Mouse (Mus musculus): Measurements from ENCODE around the gene Epn2. TPM values are rescaled to one million over a fixed set of nuclear protein-coding genes. Genes with fewer than 3 reads are reported as not detected.

The Epn2 gene
- polyA plus RNA-seq, 1 experiment from 2014 or later, result 17.8 TPM

GRCm38 (mm10) chr11:61615686-61616522 is 36.4 kb upstream of the Epn2 start:
- Histone ChIP-seq H3K4me3 (ENCODE audit: low read depth, low read length) (no peak overlapping the region; the same call in 1 of the 2 replicates), H3K27ac (replicated peaks) (peak overlapping the region; percentile 82), H3K27me3 (ENCODE audit: control insufficient read depth, insufficient read depth, low read length) (no peaks in the 10 kb centered on the region), H3K36me3 (ENCODE audit: control insufficient read depth, insufficient read depth, low read length) (no peaks in the 10 kb centered on the region), H3K9me3 (ENCODE audit: control insufficient read depth, low read length) (no peaks in the 10 kb centered on the region), H3K4me1 (replicated peaks; ENCODE audit: control insufficient read depth, insufficient read depth) (no peaks in the 10 kb centered on the region), H3K4me2 (replicated peaks; ENCODE audit: low read depth) (peak overlapping the region; percentile 37; the same call in 1 of the 2 replicates), H3K9ac (ENCODE audit: low read length) (peak overlapping the region; percentile 13; the same call in 1 of the 2 replicates)
- 14% methylated on average over 20 of the region's 22 CpGs for WGBS
- TF ChIP-seq EP300 (optimal IDR thresholded peaks at IDR 0.05) (no peak), CTCF (IDR thresholded peaks at IDR 0.05; ENCODE audit: low read depth) (no peak)
- no peak for DNase-seq (ENCODE audit: low spot score)
- peak; percentile 21; the same call in 1 of the 2 replicates for ATAC-seq (ENCODE audit: low FRiP score, low TSS enrichment)

- 59% methylated on average over 5 of the region's 5 CpGs for WGBS
- TF ChIP-seq EP300 (optimal IDR thresholded peaks at IDR 0.05), result no peak
- Histone ChIP-seq H3K27me3 (ENCODE audit: control insufficient read depth, insufficient read depth, low read length) (no peaks in the 10 kb centered on the region), H3K9me3 (ENCODE audit: control insufficient read depth, low read length) (no peaks in the 10 kb centered on the region), H3K9ac (ENCODE audit: low read length) (no peak overlapping the region), H3K36me3 (ENCODE audit: control insufficient read depth, insufficient read depth, low read length) (no peaks in the 10 kb centered on the region), H3K4me3 (ENCODE audit: low read depth, low read length) (no peak overlapping the region), H3K27ac (replicated peaks) (no peak overlapping the region), H3K4me1 (replicated peaks; ENCODE audit: control insufficient read depth, insufficient read depth) (no peaks in the 10 kb centered on the region), H3K4me2 (replicated peaks; ENCODE audit: low read depth) (no peak overlapping the region)
- ATAC-seq (ENCODE audit: low FRiP score, low TSS enrichment) (no peak), DNase-seq (ENCODE audit: low spot score) (no peak)
Measured at GRCm38 (mm10) chr11:61614401-61614800, 34.9 kb upstream of the Epn2 start.

GRCm38 (mm10) chr11:61612116-61612635 is 32.7 kb upstream of the Epn2 start:
- no peak for DNase-seq (ENCODE audit: low spot score)
- H3K4me3 ChIP-seq (ENCODE audit: low read depth, low read length), result no peak overlapping the region
- H3K9me3 ChIP-seq (ENCODE audit: control insufficient read depth, low read length), result no peaks in the 10 kb centered on the region
- 23% methylated on average over 4 of the region's 4 CpGs for WGBS
- no peak overlapping the region for H3K27ac ChIP-seq (replicated peaks)
- no peak for ATAC-seq (ENCODE audit: low FRiP score, low TSS enrichment)
- H3K9ac ChIP-seq (ENCODE audit: low read length), result no peak overlapping the region
- no peak for TF ChIP-seq CTCF (IDR thresholded peaks at IDR 0.05; ENCODE audit: low read depth)
- no peak for TF ChIP-seq EP300 (optimal IDR thresholded peaks at IDR 0.05)
- H3K27me3 ChIP-seq (ENCODE audit: control insufficient read depth, insufficient read depth, low read length), result no peaks in the 10 kb centered on the region
- no peaks in the 10 kb centered on the region for H3K4me1 ChIP-seq (replicated peaks; ENCODE audit: control insufficient read depth, insufficient read depth)
- H3K4me2 ChIP-seq (replicated peaks; ENCODE audit: low read depth), result no peak overlapping the region
- no peaks in the 10 kb centered on the region for H3K36me3 ChIP-seq (ENCODE audit: control insufficient read depth, insufficient read depth, low read length)

GRCm38 (mm10) chr11:61611197-61611596 is 31.7 kb upstream of the Epn2 start:
- no peak overlapping the region for H3K4me3 ChIP-seq (ENCODE audit: low read depth, low read length)
- no peaks in the 10 kb centered on the region for H3K4me1 ChIP-seq (replicated peaks; ENCODE audit: control insufficient read depth, insufficient read depth)
- TF ChIP-seq EP300 (optimal IDR thresholded peaks at IDR 0.05) (no peak), CTCF (IDR thresholded peaks at IDR 0.05; ENCODE audit: low read depth) (no peak)
- 73% methylated on average over 3 of the region's 3 CpGs for WGBS
- H3K9ac ChIP-seq (ENCODE audit: low read length), result no peak overlapping the region
- no peaks in the 10 kb centered on the region for H3K36me3 ChIP-seq (ENCODE audit: control insufficient read depth, insufficient read depth, low read length)
- no peaks in the 10 kb centered on the region for H3K9me3 ChIP-seq (ENCODE audit: control insufficient read depth, low read length)
- no peak overlapping the region for H3K27ac ChIP-seq (replicated peaks)
- no peaks in the 10 kb centered on the region for H3K27me3 ChIP-seq (ENCODE audit: control insufficient read depth, insufficient read depth, low read length)
- H3K4me2 ChIP-seq (replicated peaks; ENCODE audit: low read depth), result no peak overlapping the region
- no peak for ATAC-seq (ENCODE audit: low FRiP score, low TSS enrichment)
- DNase-seq (ENCODE audit: low spot score), result no peak

GRCm38 (mm10) chr11:61608072-61608471 is 28.6 kb upstream of the Epn2 start:
- Histone ChIP-seq H3K4me3 (ENCODE audit: low read depth, low read length) (no peak overlapping the region), H3K27me3 (ENCODE audit: control insufficient read depth, insufficient read depth, low read length) (no peaks in the 10 kb centered on the region), H3K4me1 (replicated peaks; ENCODE audit: control insufficient read depth, insufficient read depth) (no peaks in the 10 kb centered on the region), H3K27ac (replicated peaks) (no peak overlapping the region), H3K9ac (ENCODE audit: low read length) (no peak overlapping the region), H3K4me2 (replicated peaks; ENCODE audit: low read depth) (no peak overlapping the region), H3K36me3 (ENCODE audit: control insufficient read depth, insufficient read depth, low read length) (no peaks in the 10 kb centered on the region), H3K9me3 (ENCODE audit: control insufficient read depth, low read length) (no peaks in the 10 kb centered on the region)
- no peak for TF ChIP-seq CTCF (IDR thresholded peaks at IDR 0.05; ENCODE audit: low read depth)
- TF ChIP-seq EP300 (optimal IDR thresholded peaks at IDR 0.05), result no peak
- WGBS, result 46% methylated on average over 4 of the region's 4 CpGs
- DNase-seq (ENCODE audit: low spot score) (no peak), ATAC-seq (ENCODE audit: low FRiP score, low TSS enrichment) (peak; percentile 56; the same call in 1 of the 2 replicates)

- DNase-seq (ENCODE audit: low spot score) (no peak), ATAC-seq (ENCODE audit: low FRiP score, low TSS enrichment) (no peak)
- no peak overlapping the region for H3K4me2 ChIP-seq (replicated peaks; ENCODE audit: low read depth)
- H3K9ac ChIP-seq (ENCODE audit: low read length), result no peak overlapping the region
- no peaks in the 10 kb centered on the region for H3K36me3 ChIP-seq (ENCODE audit: control insufficient read depth, insufficient read depth, low read length)
- H3K27ac ChIP-seq (replicated peaks), result no peak overlapping the region
- WGBS, result 90% methylated on average over 7 of the region's 7 CpGs
- H3K9me3 ChIP-seq (ENCODE audit: control insufficient read depth, low read length), result no peaks in the 10 kb centered on the region
- TF ChIP-seq EP300 (optimal IDR thresholded peaks at IDR 0.05) (no peak), CTCF (IDR thresholded peaks at IDR 0.05; ENCODE audit: low read depth) (no peak)
- no peaks in the 10 kb centered on the region for H3K4me1 ChIP-seq (replicated peaks; ENCODE audit: control insufficient read depth, insufficient read depth)
- H3K27me3 ChIP-seq (ENCODE audit: control insufficient read depth, insufficient read depth, low read length), result no peaks in the 10 kb centered on the region
- H3K4me3 ChIP-seq (ENCODE audit: low read depth, low read length), result no peak overlapping the region
Measured at GRCm38 (mm10) chr11:61602705-61603104, 23.2 kb upstream of the Epn2 start.

All from stomach, postnatal 0 days (tissue).